Mouse (Mus musculus): ENCODE measurements around the gene Pacsin1. TPM values are rescaled to one million over a fixed set of nuclear protein-coding genes. Genes with fewer than 3 reads are reported as not detected.
A peak's percentile ranks its signal among the peaks of the same experiment; 100 is the strongest.
"Not testable (repeated sequence)": the region's sequence is repeated elsewhere in the genome, so short reads cannot be mapped to it uniquely, and the experiment has no call there.

Gene Pacsin1
- polyA plus RNA-seq, 1 experiment from 2014 or later, result 5.8 TPM

DNA sequence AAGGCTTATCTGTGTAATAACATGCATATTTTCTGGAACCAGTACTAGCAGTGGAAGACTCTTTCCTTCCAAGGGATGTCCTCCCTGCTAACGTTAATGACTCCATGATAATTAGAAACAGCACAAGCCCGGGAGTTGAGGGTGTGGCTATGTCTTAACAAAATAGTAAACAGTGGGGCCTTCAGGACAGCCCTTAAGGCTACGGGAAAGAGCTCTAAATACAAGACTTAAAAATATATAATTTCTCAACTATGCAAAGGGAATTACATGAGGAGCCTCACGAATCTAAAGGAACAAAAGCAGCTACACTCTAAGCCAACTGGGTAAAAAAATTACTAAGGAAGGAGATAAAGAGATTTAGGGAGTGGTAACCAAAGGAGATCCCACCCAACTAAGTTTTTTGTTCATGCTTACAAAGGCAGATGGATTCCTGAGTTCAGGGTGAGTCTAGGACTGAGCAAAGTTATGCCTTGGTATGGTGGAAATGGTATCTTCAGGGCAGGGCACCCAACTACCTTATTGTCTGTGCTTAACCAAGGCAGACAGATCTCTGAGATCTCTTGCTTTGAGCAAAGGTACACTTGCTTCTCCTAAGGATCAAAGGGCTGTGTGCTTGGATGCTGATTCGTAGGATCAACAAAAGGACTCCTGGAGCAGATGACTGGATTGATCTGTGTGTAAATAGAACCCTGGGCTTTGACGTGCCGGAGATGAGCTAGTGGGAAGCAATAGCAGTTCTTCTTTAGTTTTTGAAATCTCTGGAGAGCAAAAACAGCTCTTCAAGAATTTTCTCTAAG, 29.7 kb upstream of the Pacsin1 start:
- Histone ChIP-seq H3K27ac (no peak overlapping the region), H3K4me3 (no peak overlapping the region), H3K4me1 (peaks cover 41% of the 10 kb centered on the region), H3K27me3 (ENCODE audit: low read depth, poor library complexity, severe bottlenecking) (no peaks in the 10 kb centered on the region), H3K36me3 (peaks cover 23% of the 10 kb centered on the region), H3K9me3 (replicated peaks) (no peaks in the 10 kb centered on the region)
- 36% methylated on average over 7 of the region's 7 CpGs for WGBS
- DNase-seq (ENCODE audit: low spot score), result no peak

DNA sequence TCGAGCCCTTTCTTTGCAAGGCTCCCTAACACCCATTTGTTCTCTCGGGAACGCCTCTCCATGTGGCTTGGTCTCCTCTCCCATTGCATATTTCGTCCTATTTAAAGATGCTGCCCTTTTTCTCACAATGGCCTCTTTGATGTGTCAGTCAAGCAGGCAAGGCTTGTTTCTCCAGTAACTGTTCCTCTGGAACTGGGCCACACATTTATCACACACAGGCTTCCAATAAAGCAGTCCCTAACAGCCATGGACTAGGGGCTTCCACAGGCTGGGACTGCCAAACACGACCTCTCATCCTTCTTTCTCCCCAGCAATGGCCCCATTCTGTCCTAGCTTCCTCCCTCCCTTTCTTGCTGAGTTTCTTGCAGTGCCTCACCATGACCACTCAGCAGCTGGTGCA, 28.6 kb upstream of the Pacsin1 start:
- no peak overlapping the region for H3K27ac ChIP-seq
- WGBS, result 27% methylated on average over 5 of the region's 5 CpGs
- H3K4me3 ChIP-seq, result no peak overlapping the region
- DNase-seq (ENCODE audit: low spot score), result no peak
- no peaks in the 10 kb centered on the region for H3K9me3 ChIP-seq (replicated peaks)
- peaks cover 39% of the 10 kb centered on the region for H3K4me1 ChIP-seq
- no peaks in the 10 kb centered on the region for H3K27me3 ChIP-seq (ENCODE audit: low read depth, poor library complexity, severe bottlenecking)
- H3K36me3 ChIP-seq, result peaks cover 33% of the 10 kb centered on the region

DNA sequence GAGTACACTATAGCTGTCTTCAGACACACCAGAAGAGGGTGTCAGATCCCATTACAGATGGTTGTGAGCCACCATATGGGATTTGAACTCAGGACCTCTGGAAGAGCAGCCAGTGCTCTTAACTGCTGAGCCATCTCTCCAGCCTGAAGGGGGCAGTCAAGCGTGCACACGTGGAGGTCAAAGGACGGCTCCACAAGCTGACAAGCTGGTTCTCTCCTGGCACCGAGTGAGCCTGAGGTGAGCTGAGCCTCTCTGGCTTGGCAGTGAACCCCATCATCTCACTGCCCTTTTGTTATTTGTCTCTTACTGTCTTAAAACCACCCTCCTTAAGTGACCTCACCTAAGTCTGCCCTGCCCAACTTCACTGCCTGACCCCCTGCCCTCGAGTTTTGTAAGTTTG, 27.9 kb upstream of the Pacsin1 start:
- peaks cover 45% of the 10 kb centered on the region for H3K4me1 ChIP-seq
- WGBS, result 57% methylated on average over 5 of the region's 5 CpGs
- no peaks in the 10 kb centered on the region for H3K9me3 ChIP-seq (replicated peaks)
- H3K27me3 ChIP-seq (ENCODE audit: low read depth, poor library complexity, severe bottlenecking), result no peaks in the 10 kb centered on the region
- no peak for DNase-seq (ENCODE audit: low spot score)
- no peak overlapping the region for H3K27ac ChIP-seq
- H3K4me3 ChIP-seq, result no peak overlapping the region
- H3K36me3 ChIP-seq, result peaks cover 41% of the 10 kb centered on the region

DNA sequence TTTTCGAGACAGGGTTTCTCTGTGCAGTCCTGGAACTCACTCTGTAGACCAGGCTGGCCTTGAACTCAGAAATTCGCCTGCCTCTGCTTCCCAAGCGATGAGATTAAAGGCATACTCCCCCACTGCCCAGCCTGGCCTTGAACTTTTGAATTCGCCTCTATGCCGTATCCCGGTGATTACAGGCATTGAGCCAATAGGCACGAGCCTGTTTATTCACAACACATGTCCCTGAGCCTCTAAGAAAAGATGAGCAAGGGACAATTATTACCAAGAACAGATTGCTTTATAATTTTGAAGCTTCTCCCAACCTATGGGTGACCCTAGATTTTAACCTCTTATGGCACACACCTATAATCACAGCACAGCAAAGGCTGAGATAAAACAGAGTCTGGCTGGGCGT, 26.9 kb upstream of the Pacsin1 start:
- Histone ChIP-seq H3K9me3 (replicated peaks) (no peaks in the 10 kb centered on the region), H3K4me3 (no peak overlapping the region), H3K27ac (no peak overlapping the region), H3K36me3 (peaks cover 50% of the 10 kb centered on the region), H3K27me3 (ENCODE audit: low read depth, poor library complexity, severe bottlenecking) (no peaks in the 10 kb centered on the region), H3K4me1 (peaks cover 53% of the 10 kb centered on the region)
- 89% methylated on average over 8 of the region's 8 CpGs for WGBS
- DNase-seq (ENCODE audit: low spot score), result no peak

DNA sequence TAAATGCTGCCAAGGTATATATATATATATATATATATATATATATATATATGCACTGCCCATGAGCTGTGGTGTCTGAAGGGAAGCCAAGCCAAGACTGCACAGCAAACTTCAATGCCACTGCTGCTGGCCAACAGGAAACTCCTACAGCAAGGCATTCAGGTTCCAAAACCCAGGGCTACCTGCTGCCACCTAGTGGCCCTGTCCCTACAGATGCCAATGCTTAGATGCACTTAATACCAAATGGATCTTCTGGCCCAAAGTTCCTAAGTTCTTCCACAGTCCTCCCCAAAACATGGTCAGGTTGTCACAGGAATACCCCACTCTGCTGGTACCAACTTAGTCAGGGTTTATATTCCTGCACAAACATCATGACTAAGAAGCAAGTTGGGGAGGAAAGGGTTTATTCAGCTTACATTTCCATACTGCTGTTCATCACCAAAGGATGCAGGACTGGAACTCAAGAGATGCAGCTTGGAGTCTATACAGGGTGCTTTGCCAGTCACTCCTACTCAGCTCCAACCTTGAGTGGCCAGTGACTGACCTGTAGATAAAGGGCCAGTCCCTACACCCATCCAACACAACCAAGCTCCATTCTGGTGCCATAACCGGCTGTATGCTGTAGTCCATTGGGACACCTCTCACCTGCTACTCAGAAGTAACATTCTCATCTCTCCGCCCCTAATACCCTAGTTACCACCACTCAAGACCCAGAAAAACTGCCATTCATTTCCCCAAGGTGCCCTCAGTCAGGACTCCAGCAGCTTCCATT, 25.9 kb upstream of the Pacsin1 start:
- Histone ChIP-seq H3K9me3 (replicated peaks) (no peaks in the 10 kb centered on the region), H3K4me1 (peaks cover 51% of the 10 kb centered on the region), H3K36me3 (peaks cover 60% of the 10 kb centered on the region), H3K4me3 (no peak overlapping the region), H3K27ac (no peak overlapping the region), H3K27me3 (ENCODE audit: low read depth, poor library complexity, severe bottlenecking) (no peaks in the 10 kb centered on the region)
- peak; percentile 81 for DNase-seq (ENCODE audit: low spot score)
- 75% methylated on average over 2 of the region's 2 CpGs for WGBS

DNA sequence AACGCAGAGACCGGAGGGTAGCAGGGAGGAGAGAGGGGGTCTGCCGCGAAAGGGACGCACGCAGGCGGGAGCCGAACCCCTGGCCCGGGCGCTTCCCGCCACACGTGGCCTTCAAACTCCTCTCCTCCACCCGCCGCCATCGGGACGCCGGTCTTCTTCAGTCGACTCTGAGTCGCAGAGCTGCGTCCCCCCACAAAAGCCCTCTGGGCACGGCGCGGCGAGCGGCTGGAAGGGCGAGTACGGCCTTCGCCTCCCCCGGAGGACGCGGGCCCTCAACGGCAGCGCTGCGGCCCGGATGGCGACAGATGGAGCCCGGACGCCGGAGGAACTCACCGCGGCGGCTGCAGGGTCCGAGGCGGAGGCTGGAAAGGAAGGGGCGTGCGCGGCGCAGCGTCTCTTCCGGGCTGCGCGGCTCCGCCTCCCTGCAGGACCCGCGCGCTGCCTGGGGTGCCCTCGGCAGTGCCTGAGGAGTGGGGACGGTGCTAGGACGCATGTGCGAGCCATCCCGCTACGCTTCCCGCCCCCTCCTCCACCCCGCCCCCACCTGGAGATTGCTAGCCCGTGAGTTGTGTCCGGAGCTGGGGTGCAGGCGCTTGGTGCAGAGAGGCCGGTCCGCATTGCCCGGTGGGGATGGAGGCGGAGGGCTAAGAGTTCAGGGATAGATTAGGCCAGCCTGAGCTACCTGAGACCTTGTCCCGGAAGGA, 20.3 kb upstream of the Pacsin1 start, which contains the start of gene RPS10-NUDT3:
Gene RPS10-NUDT3, minus strand, starts transcription at position 352 of the 704 bp plus-strand sequence.
- H3K9me3 ChIP-seq (replicated peaks), result no peaks in the 10 kb centered on the region
- H3K36me3 ChIP-seq, result peaks cover 47% of the 10 kb centered on the region
- H3K4me3 ChIP-seq, result peak within 1 kb of the TSS; percentile 99
- WGBS, result under 1% methylated on average over 71 of the region's 72 CpGs
- no peaks in the 10 kb centered on the region for H3K27me3 ChIP-seq (ENCODE audit: low read depth, poor library complexity, severe bottlenecking)
- peaks cover 43% of the 10 kb centered on the region for H3K4me1 ChIP-seq
- peak within 1 kb of the TSS; percentile 96 for H3K27ac ChIP-seq
- DNase-seq (ENCODE audit: low spot score), result peak; percentile 97

DNA sequence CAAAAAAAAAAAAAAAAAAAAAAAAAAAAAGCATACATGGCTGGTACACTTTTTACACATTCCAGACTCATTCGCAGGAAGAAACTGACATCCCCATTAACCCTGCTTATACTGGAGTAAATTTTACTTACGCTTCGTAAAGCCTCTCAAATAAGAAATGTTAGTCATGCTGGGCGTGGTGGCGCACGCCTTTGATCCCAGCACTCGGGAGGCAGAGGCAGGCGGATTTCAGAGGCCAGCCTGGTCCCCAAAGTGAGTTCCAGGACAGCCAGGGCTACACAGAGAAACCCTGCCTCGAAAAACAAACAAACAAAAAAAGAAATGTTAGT, 19.8 kb upstream of the Pacsin1 start:
- peaks cover 42% of the 10 kb centered on the region for H3K36me3 ChIP-seq
- H3K4me1 ChIP-seq, result peaks cover 41% of the 10 kb centered on the region
- not testable (repeated sequence) for DNase-seq (ENCODE audit: low spot score); H3K27me3 ChIP-seq (ENCODE audit: low read depth, poor library complexity, severe bottlenecking); H3K9me3 ChIP-seq (replicated peaks)
- peak overlapping the region; percentile 96 for H3K27ac ChIP-seq
- WGBS, result 53% methylated on average over 9 of the region's 9 CpGs
- peak overlapping the region; percentile 99 for H3K4me3 ChIP-seq

DNA sequence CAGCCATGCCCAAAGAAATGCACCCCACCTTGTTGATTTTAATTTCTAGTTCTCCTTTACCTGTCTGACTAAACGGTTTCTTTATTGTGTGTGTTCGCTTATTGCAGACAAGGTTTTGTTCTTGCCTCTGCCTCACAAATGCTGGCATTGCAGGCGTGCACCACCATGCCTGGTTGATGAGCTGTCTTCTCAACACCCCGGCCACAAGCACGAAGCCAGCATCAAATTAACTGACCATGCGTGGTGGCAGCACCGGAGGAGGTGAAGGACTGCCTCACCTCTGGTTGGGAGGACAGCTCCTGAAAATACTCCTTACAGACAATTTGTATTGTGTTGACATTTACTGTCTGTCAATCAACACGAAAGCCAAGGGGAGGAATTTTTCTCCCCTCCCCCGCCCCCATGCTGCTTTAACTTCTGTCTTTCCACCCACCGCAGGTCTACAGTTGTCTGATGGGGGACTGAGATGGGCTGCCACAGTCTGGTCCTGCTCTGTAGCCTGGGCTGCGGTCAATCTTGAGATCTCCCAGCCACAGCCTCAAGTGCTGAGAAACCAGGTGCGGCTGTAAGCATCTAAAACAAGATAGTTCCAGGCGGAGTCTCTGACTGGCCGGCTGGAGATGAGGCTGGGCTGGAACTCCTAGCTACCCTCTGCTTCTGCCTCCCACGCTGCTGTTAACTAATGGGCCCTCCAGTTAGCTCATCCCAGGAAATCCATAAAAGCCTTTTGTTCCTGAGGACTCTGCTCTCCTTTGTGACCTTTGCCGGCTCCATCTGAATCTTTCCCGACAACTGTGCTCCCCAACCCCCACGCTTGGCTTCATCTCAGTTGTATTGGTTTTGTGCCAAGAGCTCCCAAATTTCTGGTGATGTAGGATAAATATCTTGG, 18.9 kb upstream of the Pacsin1 start, which contains the start of gene Rps10:
Gene Rps10, minus strand, starts transcription at position 538 of the 889 bp plus-strand sequence.
- 36% methylated on average over 18 of the region's 18 CpGs for WGBS
- Histone ChIP-seq H3K9me3 (replicated peaks) (no peaks in the 10 kb centered on the region), H3K4me1 (peaks cover 35% of the 10 kb centered on the region), H3K4me3 (peak within 1 kb of the TSS; percentile 99), H3K27me3 (ENCODE audit: low read depth, poor library complexity, severe bottlenecking) (no peaks in the 10 kb centered on the region), H3K27ac (peak within 1 kb of the TSS; percentile 96), H3K36me3 (peaks cover 34% of the 10 kb centered on the region)
- no peak for DNase-seq (ENCODE audit: low spot score)

DNA sequence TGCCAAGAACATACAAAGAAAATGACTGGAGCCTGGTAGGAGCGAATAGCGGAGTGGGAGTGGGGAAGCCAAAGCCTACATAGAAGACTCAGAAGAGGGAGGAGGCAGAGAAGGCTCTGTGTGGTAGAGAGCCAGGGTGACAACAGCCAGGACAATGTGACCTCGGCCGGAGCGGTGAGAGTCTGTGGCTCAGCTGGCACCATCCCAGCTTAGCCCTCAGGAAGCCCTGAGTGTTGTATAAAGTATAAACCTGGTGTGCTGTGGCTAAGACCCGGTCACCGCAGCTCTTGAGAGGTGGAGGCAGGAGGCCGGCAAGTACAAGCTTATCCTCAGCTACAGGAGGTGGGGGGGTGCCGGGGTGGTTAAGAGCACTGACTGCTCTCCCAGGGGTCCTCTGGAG, 18.0 kb upstream of the Pacsin1 start:
- H3K27ac ChIP-seq, result no peak overlapping the region
- H3K9me3 ChIP-seq (replicated peaks), result no peaks in the 10 kb centered on the region
- H3K27me3 ChIP-seq (ENCODE audit: low read depth, poor library complexity, severe bottlenecking), result no peaks in the 10 kb centered on the region
- H3K4me3 ChIP-seq, result no peak overlapping the region
- peaks cover 29% of the 10 kb centered on the region for H3K4me1 ChIP-seq
- 74% methylated on average over 9 of the region's 9 CpGs for WGBS
- peaks cover 24% of the 10 kb centered on the region for H3K36me3 ChIP-seq
- no peak for DNase-seq (ENCODE audit: low spot score)

DNA sequence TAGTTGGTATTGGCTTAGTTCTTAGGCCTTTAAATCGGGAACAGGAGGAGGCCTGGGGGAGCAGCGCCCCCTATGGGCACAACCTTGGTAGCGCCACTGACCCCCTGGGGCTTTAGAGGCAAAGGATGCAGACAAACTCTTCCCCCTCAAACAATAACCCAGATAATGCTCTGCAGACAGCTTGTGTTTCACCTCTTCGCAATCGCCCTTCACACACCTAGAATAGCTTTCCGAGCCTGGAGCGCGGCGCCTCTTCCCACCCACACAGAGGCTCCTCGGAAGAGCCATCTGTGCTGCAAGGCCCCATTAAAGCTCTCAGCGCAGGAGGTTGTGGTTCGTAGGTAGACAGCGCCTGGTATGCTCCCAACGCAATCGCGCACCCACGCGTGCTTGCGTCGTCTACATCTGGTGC, 16.4 kb upstream of the Pacsin1 start:
- Histone ChIP-seq H3K27me3 (ENCODE audit: low read depth, poor library complexity, severe bottlenecking) (no peaks in the 10 kb centered on the region), H3K27ac (no peak overlapping the region), H3K4me1 (peaks cover 24% of the 10 kb centered on the region), H3K9me3 (replicated peaks) (no peaks in the 10 kb centered on the region), H3K36me3 (peaks cover 8% of the 10 kb centered on the region), H3K4me3 (no peak overlapping the region)
- no peak for DNase-seq (ENCODE audit: low spot score)
- 81% methylated on average over 20 of the region's 20 CpGs for WGBS

DNA sequence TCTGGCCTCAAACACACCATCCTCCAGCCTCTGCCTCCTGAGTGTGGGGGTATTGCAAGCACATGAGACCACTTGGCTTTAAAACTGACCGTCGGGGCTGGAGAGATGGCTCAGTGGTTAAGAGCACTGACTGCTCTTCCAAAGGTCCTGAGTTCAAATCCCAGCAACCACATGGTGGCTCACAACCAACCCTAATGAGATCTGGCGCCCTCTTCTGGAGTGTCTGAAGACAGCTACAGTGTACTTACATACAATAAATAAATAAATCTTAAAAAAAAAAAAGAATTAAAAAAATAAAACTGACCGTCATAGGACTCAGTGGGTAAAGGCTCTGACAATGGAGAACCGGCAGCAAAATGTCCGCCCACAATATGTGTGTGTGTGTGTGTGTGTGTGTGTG, 15.5 kb upstream of the Pacsin1 start:
- not testable (repeated sequence) for DNase-seq (ENCODE audit: low spot score); H3K4me3 ChIP-seq; H3K9me3 ChIP-seq (replicated peaks); H3K36me3 ChIP-seq; H3K27ac ChIP-seq; H3K27me3 ChIP-seq (ENCODE audit: low read depth, poor library complexity, severe bottlenecking)
- WGBS, result 90% methylated on average over 6 of the region's 6 CpGs
- H3K4me1 ChIP-seq, result peaks cover 23% of the 10 kb centered on the region

DNA sequence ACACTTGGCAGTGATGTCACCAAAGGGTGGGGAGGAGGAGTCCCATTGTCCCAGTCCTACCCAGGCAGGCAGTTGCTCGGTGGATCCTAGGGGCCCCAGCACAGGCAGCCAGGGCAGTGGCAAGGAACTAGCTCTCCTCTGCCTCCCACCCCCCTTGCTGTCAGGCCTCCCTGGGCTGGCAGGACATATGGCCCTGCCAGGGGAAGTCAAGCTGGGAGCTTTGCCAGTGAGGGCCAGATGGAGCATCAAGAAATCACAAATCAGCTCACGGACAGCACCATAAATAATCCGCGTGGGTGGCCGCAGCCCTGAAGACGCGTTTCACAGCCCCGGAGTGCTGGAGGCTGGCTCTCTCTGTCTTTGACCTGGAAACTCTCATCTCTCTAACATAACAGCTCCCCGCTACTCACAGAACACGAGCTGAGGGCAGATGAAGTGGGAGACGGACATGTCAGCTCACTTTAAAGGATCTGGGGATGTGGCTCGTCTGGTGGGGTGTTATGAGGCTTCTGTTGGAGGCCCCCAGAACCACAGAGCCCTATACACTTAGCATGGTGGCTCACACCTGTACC, 12.7 kb upstream of the Pacsin1 start:
- WGBS, result 9% methylated on average over 12 of the region's 12 CpGs
- H3K27ac ChIP-seq, result peak overlapping the region; percentile 46
- no peaks in the 10 kb centered on the region for H3K36me3 ChIP-seq
- no peak overlapping the region for H3K4me3 ChIP-seq
- H3K9me3 ChIP-seq (replicated peaks), result no peaks in the 10 kb centered on the region
- H3K4me1 ChIP-seq, result peaks cover 24% of the 10 kb centered on the region
- H3K27me3 ChIP-seq (ENCODE audit: low read depth, poor library complexity, severe bottlenecking), result no peaks in the 10 kb centered on the region
- no peak for DNase-seq (ENCODE audit: low spot score)

Measured in limb, embryonic 10.5 days (tissue).